Mouse (Mus musculus): ENCODE measurements at regions not wholly inside any gene's neighbourhood (a gene's known extent, or its start where the extent isn't known, plus 50 kb on each side); places are given as distances from the start of the nearest gene placed in this dataset.
A peak's percentile ranks its signal among the peaks of the same experiment; 100 is the strongest.
"Not testable (repeated sequence)": the region's sequence is repeated elsewhere in the genome, so short reads cannot be mapped to it uniquely, and the experiment has no call there.

DNA sequence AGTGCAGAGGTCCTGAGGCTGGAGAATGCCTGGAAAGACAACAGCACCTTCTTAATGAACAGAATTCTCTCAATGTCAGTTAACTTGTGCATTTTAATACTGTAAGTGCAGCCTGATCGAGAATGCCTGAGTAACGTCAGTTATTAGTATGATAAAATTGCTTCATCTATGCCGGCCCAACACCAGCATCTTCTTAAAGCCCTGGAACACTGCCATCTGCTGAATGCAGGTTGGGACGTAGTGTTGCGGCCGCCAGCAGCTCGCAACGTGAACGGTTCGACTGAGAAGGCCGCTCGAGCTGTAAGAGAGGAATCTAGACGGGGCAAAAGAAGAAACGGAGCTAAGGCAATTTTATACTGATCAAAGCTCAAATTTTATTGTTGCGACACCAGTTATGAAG lies 73.6 kb upstream of the Ttc29 start:
- not testable (repeated sequence) for H3K36me3 ChIP-seq; H3K9ac ChIP-seq (replicated peaks); H3K4me2 ChIP-seq (replicated peaks); H3K27ac ChIP-seq (replicated peaks); H3K27me3 ChIP-seq; H3K4me1 ChIP-seq; H3K4me3 ChIP-seq; H3K9me3 ChIP-seq; ATAC-seq (replicated peaks)
- 53% methylated on average over 13 of the region's 15 CpGs for WGBS

DNA sequence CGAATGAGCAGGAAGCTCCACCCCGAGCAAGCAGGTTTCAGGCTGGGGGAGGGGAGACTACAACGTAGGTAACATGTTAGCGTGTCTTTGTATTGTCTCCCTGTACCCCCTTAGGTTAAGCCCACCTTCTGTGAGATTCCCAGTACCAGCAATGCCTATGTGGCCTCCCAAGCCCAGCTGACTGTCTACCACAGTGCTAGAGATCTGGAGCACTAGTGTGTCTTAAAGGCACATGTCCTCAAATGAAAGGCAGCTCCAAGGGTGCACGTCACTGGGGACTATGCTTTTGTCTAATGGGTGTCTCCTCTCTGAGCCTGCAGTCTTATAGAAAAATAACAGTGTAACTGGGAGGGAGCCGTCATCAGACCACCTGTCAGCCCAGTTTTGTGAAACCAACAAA lies 65.9 kb upstream of the Ttc29 start:
- Histone ChIP-seq H3K36me3 (no peaks in the 10 kb centered on the region), H3K9ac (replicated peaks) (no peak overlapping the region), H3K4me1 (no peaks in the 10 kb centered on the region), H3K27ac (replicated peaks) (no peak overlapping the region), H3K27me3 (no peaks in the 10 kb centered on the region), H3K4me2 (replicated peaks) (no peak overlapping the region), H3K4me3 (no peak overlapping the region), H3K9me3 (no peaks in the 10 kb centered on the region)
- 64% methylated on average over 6 of the region's 6 CpGs for WGBS
- no peak for ATAC-seq (replicated peaks)

DNA sequence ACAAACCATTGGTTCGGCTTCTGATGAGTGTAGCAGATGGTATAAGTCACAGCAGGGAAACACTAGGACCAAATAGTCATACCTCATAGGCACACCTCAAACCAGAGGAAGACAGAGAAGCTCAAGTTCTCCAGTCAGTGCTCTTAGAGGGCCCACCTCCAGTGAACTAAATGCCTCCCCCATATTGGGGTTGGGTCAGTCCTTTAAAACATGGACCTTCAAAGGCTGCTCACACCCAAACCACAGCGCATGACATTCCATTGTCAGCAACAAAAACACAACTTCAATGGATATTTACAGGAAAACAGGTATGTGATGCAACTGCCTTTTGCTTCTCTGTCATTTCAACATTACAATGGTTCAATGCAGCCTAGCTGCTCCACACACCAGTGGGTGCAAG lies 65.1 kb upstream of the Ttc29 start:
- Histone ChIP-seq H3K9me3 (no peaks in the 10 kb centered on the region), H3K27me3 (no peaks in the 10 kb centered on the region), H3K27ac (replicated peaks) (no peak overlapping the region), H3K36me3 (no peaks in the 10 kb centered on the region), H3K4me1 (no peaks in the 10 kb centered on the region), H3K9ac (replicated peaks) (no peak overlapping the region), H3K4me3 (no peak overlapping the region), H3K4me2 (replicated peaks) (no peak overlapping the region)
- no peak for ATAC-seq (replicated peaks)
- WGBS: 95% methylated on average over 2 of the region's 2 CpGs

DNA sequence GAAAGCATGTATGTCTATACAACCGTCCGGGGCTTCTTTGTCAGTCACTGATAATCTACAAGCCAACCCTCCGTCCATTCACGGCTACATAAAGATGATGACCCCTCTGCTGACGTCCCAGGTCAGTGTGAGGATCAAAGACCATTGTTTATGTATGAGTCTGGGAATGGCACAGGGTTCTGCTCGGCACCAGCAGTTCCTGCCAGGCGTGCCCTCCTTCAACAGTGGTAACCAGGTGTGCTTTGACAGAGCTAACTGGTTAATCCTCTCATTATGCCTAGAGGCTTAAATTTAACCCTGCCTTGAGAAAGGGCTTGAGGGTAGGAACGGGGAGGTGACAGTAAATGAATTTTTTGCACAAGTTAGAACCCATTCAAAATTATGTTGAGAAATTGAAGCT lies 58.2 kb upstream of the Ttc29 start:
- H3K4me3 ChIP-seq: no peak overlapping the region
- ATAC-seq (replicated peaks): peak; percentile 26; the same call in 1 of the 2 replicates
- 9% methylated on average over 8 of the region's 8 CpGs for WGBS
- peaks cover 9% of the 10 kb centered on the region for H3K4me1 ChIP-seq
- H3K9me3 ChIP-seq: no peaks in the 10 kb centered on the region
- H3K27ac ChIP-seq (replicated peaks): no peak overlapping the region
- H3K36me3 ChIP-seq: no peaks in the 10 kb centered on the region
- H3K9ac ChIP-seq (replicated peaks): no peak overlapping the region
- H3K4me2 ChIP-seq (replicated peaks): no peak overlapping the region
- no peaks in the 10 kb centered on the region for H3K27me3 ChIP-seq

DNA sequence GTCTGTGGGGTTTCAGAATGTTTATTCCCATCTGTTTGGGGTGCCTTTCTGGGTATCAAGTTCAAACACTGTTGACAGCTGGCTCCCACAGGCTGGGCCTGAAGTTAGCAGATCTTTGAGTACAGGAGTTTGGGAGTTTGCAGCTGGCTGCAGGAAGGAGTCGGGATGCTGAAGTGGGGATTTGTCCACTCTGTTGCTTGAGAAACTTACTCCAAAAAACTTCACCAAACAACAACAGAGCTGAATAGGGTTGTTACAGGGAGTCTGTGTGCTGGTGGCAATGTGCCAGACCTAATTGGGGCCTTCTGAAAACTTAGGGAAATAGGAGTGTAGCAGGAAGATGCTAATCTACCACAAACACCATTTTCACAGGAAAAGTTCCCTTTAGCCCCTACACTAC lies 51.1 kb upstream of the Ttc29 start:
- Histone ChIP-seq H3K27ac (replicated peaks) (no peak overlapping the region), H3K4me2 (replicated peaks) (no peak overlapping the region), H3K27me3 (no peaks in the 10 kb centered on the region), H3K36me3 (no peaks in the 10 kb centered on the region), H3K9me3 (no peaks in the 10 kb centered on the region), H3K4me1 (peaks cover 10% of the 10 kb centered on the region), H3K4me3 (no peak overlapping the region), H3K9ac (replicated peaks) (no peak overlapping the region)
- ATAC-seq (replicated peaks): peak; percentile 58; the same call in 1 of the 2 replicates
- WGBS: 8% methylated on average over 1 of the region's 1 CpGs

DNA sequence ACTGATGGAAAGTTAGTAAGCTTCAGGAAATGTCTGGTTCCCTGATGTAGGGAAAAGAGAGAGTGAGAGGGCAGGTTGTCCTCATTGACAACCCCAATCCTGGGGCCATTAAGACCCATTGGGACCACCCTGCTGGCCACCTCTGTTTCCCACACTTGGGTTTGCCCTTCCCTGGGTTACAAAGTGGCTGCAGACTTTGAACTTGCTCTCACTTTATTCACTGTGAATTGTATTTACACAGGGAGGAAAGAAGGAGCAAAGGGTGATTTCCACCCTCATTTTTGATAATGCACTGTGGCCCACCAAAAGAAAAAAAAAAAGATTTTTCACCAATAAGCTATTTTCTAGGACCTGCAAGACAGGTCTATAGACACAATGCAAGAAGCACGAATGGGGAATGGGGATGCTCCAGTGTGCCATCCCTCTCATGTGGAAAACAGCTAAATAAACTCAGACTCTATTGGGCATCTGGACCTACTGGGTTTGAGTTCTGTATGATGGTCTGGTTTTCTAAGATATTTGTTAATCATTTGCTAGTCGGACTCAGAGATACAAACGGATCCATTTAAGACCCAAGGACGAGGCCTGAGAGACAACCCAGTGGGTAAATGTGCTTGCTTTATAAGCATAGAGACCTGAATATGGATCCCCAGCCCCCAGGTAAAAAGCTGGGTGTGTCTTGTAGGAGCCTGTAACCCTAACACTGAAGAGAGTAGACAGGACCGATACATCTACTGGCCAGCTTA lies 50.2 kb upstream of the Ttc29 start:
- no peaks in the 10 kb centered on the region for H3K27me3 ChIP-seq
- H3K9me3 ChIP-seq: no peaks in the 10 kb centered on the region
- WGBS: 91% methylated on average over 5 of the region's 5 CpGs
- no peak overlapping the region for H3K4me3 ChIP-seq
- no peak overlapping the region for H3K9ac ChIP-seq (replicated peaks)
- H3K4me2 ChIP-seq (replicated peaks): no peak overlapping the region
- peaks cover 10% of the 10 kb centered on the region for H3K4me1 ChIP-seq
- H3K36me3 ChIP-seq: no peaks in the 10 kb centered on the region
- no peak overlapping the region for H3K27ac ChIP-seq (replicated peaks)
- no peak for ATAC-seq (replicated peaks)

Measured in forebrain, embryonic 15.5 days (tissue).